Mouse (Mus musculus) adrenal gland, adult 18-20 months (tissue): Measurements from ENCODE around the gene Plekhb2. TPM values are rescaled to one million over a fixed set of nuclear protein-coding genes. Genes with fewer than 3 reads are reported as not detected.

ENCODE experiments used
- DNase-seq, 2 experiments: peaks; one replicate each; pipeline ENCODE4 v3.0.0; 2021 to 2022; ENCODE audit warnings: low spot score in 2 of 2
- total RNA-seq, 2 experiments: library from RNA; stranded (reverse); gene quantifications; 1 replicate in 1 of 2; 2 replicates in 1 of 2; pipeline ENCODE4 v1.2.3; 2021

Gene Plekhb2
- total RNA-seq, 2 experiments from 2014 or later: 162 to 200 TPM

DNA sequence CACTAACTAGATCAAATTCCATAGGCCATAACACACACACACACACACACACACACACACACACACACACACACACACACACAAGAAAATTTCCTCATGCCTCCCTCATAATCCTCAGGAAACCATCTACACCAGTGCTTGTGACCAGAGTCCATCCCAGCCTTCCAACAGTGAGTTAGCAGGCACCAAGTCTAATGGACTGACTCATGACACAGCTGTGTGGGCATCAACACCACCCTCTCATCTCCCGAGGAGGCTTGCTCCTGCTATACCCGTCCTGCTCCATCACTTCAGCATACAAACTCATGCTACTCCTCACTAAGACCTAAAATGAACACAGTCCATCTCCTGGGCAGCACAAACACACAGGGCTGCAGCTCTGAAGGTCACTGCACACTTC, 18.8 kb upstream of the Plekhb2 start:
- no peak for DNase-seq

DNA sequence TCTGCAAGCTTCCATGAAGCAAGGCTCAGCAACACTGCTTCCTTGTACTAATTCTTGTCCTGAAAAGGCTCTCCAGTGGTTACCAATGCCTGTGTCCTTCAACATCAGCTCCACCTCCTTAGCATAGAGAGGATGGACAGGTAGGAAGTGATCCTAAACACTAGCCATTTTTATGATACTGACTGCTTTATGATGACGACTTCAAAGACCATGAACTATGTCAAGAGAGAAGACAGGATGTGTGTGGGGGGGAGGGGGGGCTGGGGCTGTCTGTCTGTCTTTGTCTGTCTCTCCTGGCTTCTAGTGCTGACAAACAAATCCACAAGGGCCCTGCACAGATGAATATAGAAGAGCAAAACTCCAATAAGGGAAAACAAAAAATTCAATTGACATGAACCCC, 18.4 kb upstream of the Plekhb2 start:
- DNase-seq: no peak

DNA sequence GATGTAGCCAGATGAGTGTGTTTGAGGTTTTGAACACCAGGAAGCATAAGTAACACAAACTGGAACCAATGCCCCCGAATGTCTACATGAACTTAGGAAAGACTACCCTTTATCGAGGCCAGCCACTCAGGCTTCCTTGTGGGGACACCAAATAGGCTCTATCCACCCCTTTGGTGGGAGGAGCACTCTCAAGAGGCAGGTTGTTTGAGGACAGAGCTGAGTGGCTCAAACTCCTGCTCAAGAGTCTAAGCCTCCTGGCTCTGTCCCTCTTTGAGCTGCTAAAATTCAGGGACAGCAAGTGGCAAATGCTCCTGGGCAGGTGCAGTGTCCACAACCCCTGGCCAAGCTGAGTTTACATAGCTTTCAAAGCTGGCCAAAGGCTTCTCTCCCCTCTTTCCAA, 14.9 kb upstream of the Plekhb2 start:
- DNase-seq: no peak

DNA sequence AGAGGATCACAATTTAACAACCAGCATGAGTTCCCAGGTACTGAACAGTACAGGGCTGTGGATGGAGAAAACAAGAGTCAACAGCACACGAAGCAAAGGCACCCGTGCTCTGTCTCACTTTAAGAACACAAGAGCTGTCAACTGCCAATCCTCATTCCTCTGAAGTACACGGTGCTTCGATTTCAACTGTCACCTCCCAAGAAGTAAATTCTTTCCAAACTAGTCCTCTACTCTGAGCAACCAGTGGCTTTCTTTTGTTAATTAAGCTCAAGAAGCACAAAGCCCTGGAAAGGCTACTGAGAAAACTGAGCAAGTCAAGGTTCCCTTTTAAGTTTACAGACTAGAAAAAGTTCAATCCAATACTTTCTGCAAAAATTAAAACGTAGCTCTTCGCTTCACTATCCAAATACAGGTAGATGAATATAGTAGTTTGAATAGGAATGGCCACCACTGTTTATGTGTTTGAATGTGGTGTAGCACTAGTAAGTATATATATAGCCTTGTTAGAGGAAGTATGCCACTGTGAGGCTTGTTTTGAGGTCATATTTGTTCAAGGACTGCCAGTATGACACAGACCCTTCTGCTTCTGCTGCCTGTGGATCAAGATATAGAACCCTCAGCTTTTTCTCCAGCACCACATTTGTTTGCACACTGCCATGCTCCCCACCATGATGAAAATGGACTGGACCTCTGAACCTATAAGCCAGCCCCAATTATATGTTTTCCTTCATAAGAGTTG, 11.7 kb upstream of the Plekhb2 start:
- DNase-seq: no peak

- no peak for DNase-seq
Measured at GRCm38 (mm10) chr1:34839241-34839640, 10.5 kb upstream of the Plekhb2 start.

- DNase-seq: no peak
Measured at GRCm38 (mm10) chr1:34841709-34842388, 7.9 kb upstream of the Plekhb2 start.

DNA sequence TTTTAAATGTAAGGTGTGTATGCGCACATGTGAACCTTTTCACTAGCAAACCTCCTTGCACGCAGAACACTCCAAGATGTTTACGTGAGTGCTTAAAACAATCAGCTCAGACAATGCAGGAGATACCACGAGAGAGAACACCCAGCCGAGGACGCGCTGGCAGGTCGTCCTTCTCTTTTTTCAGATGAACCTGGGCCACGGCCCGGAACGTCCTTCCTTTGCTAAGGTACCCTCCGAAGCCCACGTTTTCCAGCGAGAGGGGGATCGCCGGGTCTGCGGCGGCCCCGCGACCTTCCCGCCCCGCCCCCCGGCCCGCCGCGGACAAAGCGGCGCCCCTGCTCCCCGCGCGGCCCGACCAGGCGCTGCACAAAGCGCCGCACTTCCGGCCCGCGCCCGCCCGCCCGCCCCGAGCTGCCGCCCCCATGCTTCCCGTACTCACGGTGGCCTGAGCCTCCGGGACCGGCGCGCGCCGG, 7.4 kb upstream of the Plekhb2 start:
- peak; percentile 45 to 61 for DNase-seq

GRCm38 (mm10) chr1:34842887-34843618, 6.7 kb upstream of the Plekhb2 start, which contains the start of gene Fam168b:
TSS of gene Fam168b (minus strand) at chr1:34843065.
- DNase-seq: peak; percentile 87 to 92

- DNase-seq: no peak
Measured at GRCm38 (mm10) chr1:34847070-34847469, 2.7 kb upstream of the Plekhb2 start.

- DNase-seq: no peak
Measured at GRCm38 (mm10) chr1:34850343-34851136, 764 bp downstream of the Plekhb2 start.

DNA sequence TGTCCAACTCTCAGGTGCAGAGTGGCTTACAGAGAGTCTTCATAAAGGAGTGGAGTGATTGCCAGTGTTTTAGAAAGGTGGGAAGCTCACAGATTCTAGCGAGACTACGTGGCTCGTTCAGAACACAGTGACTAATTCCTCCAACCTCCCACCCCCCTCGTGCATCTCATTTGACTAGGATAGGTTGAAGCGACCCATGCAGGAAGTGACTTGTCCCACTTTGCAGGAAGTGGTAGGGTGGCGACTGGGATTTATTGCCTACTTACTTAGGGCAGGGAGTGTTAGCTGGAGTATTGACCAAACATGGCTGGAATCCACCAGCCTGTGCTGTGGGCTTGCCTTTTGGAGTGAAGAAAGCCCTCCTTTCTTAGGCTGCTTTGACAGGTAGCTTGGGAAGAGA, 1.8 kb downstream of the Plekhb2 start:
- no peak for DNase-seq

GRCm38 (mm10) chr1:34852116-34852878, 2.5 kb downstream of the Plekhb2 start:
- DNase-seq: no peak

DNA sequence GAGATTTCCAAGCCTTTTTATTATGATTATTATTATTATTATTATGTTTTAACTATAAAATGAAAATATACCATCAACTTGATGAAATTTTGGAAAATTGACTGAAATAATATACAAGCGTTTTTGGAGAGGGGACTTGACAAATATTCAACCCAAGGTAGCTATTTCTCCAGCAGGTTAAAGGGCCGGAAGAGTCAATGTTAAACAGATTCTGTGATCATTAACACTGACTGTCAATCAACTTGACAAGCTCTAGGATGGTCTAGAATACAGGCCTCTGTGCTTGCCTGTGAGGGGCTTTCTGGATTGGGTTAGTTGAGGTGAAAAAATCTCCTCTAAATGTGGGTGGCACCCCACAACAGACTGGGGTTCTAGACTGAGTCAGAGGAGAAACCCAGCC, 4.0 kb downstream of the Plekhb2 start:
- no peak for DNase-seq

DNA sequence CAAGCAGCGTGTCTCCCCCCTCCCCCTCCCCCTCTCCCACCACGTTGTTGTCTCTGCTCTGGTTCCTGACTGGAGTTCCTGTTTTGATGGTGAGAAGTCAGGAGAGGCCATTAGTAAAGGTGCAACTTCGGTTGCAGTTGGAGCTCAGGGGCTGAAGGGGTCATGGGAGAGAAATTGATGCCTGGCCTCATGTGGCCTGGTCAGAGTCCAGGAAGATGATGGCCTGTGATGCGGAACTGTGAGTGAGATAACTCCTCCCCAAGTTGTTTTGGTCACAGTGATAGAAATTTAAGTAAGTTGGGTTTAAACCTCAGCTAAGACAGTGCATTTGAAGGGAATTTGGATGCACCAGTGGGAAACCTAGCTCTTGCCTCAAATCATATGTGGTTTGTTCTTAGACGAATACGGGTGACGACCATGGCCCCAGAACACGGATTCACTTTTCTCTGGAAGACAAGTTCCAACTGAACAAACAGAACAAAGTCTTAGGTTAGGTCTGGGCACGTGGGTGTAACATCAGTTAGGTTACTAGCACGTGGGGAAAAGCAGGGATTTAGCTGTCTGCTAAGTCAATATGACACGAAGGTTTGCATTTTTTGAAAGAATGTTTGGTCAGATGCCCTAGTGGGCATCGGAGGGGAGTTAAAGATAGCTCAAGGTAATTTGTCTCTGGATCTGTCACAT, 5.4 kb downstream of the Plekhb2 start:
- no peak for DNase-seq

GRCm38 (mm10) chr1:34858671-34859070, 8.9 kb downstream of the Plekhb2 start:
- DNase-seq: no peak

DNA sequence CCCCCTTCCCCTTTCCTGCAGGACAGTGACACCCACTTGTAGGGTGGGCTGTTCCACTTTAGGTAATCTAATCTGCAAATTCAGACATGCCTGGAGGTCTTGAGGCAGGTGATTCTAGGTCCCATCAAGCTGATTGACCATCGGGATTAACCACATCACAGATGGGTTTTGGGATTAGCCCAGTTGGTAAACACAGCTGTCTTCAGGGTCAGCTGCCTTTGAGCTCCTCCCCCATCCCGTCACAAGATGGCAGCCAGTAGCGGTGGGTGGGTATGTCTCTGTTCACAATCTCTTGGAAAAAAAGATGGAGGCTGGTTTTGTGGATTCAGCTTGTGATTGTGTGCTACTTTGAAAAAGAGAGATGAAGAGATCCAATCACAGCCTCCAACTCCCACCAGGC, 10.0 kb downstream of the Plekhb2 start:
- no peak for DNase-seq

DNA sequence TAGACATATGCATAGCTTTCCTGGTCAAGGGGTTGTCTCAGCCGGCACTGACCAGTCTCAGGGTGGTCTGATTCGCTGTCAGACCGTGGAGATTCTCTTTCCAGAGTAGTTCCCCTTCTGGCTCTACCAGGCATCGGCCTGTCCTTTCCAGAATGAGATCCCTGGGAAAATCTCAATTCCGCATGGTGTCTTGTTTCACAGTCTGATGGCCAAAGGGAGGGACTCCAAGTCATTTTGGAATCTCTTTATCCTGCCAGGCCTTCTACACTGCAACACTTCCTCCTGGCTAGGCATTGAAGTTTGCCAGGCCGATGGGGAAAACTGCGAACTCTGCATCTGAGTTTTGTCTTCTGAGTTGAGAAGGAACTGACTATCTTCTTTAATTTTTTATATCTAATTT, 10.4 kb downstream of the Plekhb2 start:
- DNase-seq: no peak

DNA sequence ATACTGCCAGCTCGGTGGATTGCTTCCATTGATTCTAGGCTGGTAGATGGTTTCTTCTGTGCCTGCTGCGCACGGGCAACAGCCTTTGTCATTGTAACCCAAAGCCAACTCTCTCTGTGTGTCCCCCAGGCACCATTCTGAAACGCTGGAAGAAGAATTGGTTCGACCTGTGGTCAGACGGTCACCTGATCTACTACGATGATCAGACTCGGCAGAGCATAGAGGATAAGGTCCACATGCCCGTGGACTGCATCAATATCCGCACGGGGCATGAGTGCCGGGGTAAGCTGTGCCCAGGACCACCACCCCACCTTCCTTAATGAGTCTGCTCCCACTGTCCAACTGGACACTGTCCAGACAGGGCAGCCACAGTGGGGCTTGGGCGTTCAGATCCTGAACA, 13.1 kb downstream of the Plekhb2 start:
- peak in 1 of 2 experiments; percentile 16 for DNase-seq

GRCm38 (mm10) chr1:34863323-34863722, 13.5 kb downstream of the Plekhb2 start:
- peak in 1 of 2 experiments; percentile 14 for DNase-seq

DNA sequence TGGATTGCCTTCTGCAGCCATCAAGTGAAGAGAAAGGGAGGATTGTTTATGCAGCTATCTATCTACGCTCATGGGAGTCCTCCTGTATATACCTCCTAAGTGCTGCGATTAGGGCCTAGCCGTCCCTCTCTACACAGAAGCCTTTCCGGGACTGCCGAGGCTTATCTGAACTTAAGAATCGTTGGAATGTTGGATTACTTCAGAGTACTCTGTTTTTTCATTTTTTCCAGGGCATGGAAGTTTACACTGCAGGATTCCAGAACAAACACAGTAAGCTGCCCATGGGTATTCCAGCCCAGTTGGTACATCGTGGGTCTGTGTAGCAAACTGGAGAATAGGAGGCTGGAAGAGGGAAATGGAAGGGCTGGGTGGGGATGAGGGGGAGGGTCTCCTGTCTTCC, 14.5 kb downstream of the Plekhb2 start:
- no peak for DNase-seq
